Mouse (Mus musculus) megakaryocyte, embryonic 14.5 days (primary cell): Measurements from ENCODE around the gene Dnajc21. TPM values are rescaled to one million over a fixed set of nuclear protein-coding genes. Genes with fewer than 3 reads are reported as not detected.
"Not testable (repeated sequence)": the region's sequence is repeated elsewhere in the genome, so short reads cannot be mapped to it uniquely, and the experiment has no call there.

ENCODE experiments used
- H3K27me3 ChIP-seq: replicated peaks from 2 replicates; pipeline ENCODE3; 2012; ENCODE audit warnings: inconsistent platforms
- H3K36me3 ChIP-seq: replicated peaks from 2 replicates; pipeline ENCODE3; 2012; ENCODE audit warnings: low read length, inconsistent platforms, mixed read lengths
- H3K4me1 ChIP-seq: 2 replicates; pipeline ENCODE4 v1.6.1; 2012; ENCODE audit warnings: inconsistent platforms
- H3K4me3 ChIP-seq: replicated peaks from 2 replicates; pipeline ENCODE3; 2012; ENCODE audit warnings: moderate library complexity, mild to moderate bottlenecking, inconsistent platforms
- H3K9me3 ChIP-seq: 2 replicates; pipeline ENCODE4 v1.6.1; 2012; ENCODE audit warnings: inconsistent platforms
- FLI1 ChIP-seq: IDR thresholded peaks from 2 replicates; pipeline ENCODE4 v1.6.1; 2012; ENCODE audit warnings: low read length, inconsistent platforms, mixed read lengths
- GATA1 ChIP-seq: IDR thresholded peaks from 3 replicates; pipeline ENCODE4 v1.6.1; 2012; ENCODE audit warnings: mixed read lengths, low read length, inconsistent platforms, borderline replicate concordance
- polyA plus RNA-seq: library from polyadenylated mRNA; stranded (reverse); fragments of >175 nt; gene quantifications from 2 replicates; pipeline ENCODE4 v1.2.3, GENCODE M21; 2012; ENCODE audit warnings: low replicate concordance; ENCODE audit not compliant: insufficient read depth

Gene Dnajc21
- 4.1 and 12.6 TPM in 2 replicates for polyA plus RNA-seq

GRCm38 (mm10) chr15:10470151-10470831 is at the start of gene Dnajc21:
TSS of gene Dnajc21 (minus strand) at chr15:10470516.
- H3K9me3 ChIP-seq = no peaks in the 10 kb centered on the region
- peaks cover 21% of the 10 kb centered on the region for H3K36me3 ChIP-seq
- H3K4me1 ChIP-seq = peaks cover 32% of the 10 kb centered on the region
- TF ChIP-seq GATA1 (no peak), FLI1 (no peak)
- H3K27me3 ChIP-seq = no peaks in the 10 kb centered on the region
- peak within 1 kb of the TSS; percentile 94 for H3K4me3 ChIP-seq

GRCm38 (mm10) chr15:10515166-10515565 is 44.9 kb upstream of the Dnajc21 start:
- peaks cover 4% of the 10 kb centered on the region for H3K27me3 ChIP-seq
- H3K4me1 ChIP-seq = no peaks in the 10 kb centered on the region
- TF ChIP-seq GATA1 = no peak
- no peak for TF ChIP-seq FLI1
- H3K9me3 ChIP-seq = no peaks in the 10 kb centered on the region
- H3K36me3 ChIP-seq = no peaks in the 10 kb centered on the region
- H3K4me3 ChIP-seq = no peak overlapping the region

- Histone ChIP-seq H3K9me3 (no peaks in the 10 kb centered on the region), H3K4me3 (no peak overlapping the region), H3K27me3 (peaks cover 11% of the 10 kb centered on the region), H3K36me3 (no peaks in the 10 kb centered on the region), H3K4me1 (no peaks in the 10 kb centered on the region)
- TF ChIP-seq GATA1 = no peak
- TF ChIP-seq FLI1 = no peak
These were observed 35.8 kb upstream of the Dnajc21 start for GRCm38 (mm10) chr15:10506099-10506498.

- H3K4me1 ChIP-seq = peaks cover 5% of the 10 kb centered on the region
- peaks cover 6% of the 10 kb centered on the region for H3K27me3 ChIP-seq
- TF ChIP-seq FLI1 (no peak), GATA1 (no peak)
- H3K4me3 ChIP-seq = no peak overlapping the region
- no peaks in the 10 kb centered on the region for H3K9me3 ChIP-seq
- H3K36me3 ChIP-seq = peaks cover 4% of the 10 kb centered on the region
These were observed 30.8 kb upstream of the Dnajc21 start for GRCm38 (mm10) chr15:10500838-10501719.

- H3K4me3 ChIP-seq = no peak overlapping the region
- TF ChIP-seq GATA1 (no peak), FLI1 (no peak)
These were observed 29.7 kb upstream of the Dnajc21 start for GRCm38 (mm10) chr15:10500035-10500434.

GRCm38 (mm10) chr15:10499593-10499992 is 29.3 kb upstream of the Dnajc21 start:
- Histone ChIP-seq H3K4me3 (no peak overlapping the region), H3K27me3 (peaks cover 3% of the 10 kb centered on the region), H3K9me3 (no peaks in the 10 kb centered on the region), H3K4me1 (peaks cover 5% of the 10 kb centered on the region), H3K36me3 (peaks cover 11% of the 10 kb centered on the region)
- TF ChIP-seq FLI1 (no peak), GATA1 (no peak)

More at GRCm38 (mm10) chr15:10500035-10500434, 29.7 kb upstream of the Dnajc21 start:
- Histone ChIP-seq H3K27me3 (peaks cover 3% of the 10 kb centered on the region), H3K36me3 (peaks cover 9% of the 10 kb centered on the region), H3K9me3 (no peaks in the 10 kb centered on the region), H3K4me1 (peaks cover 5% of the 10 kb centered on the region)

GRCm38 (mm10) chr15:10496696-10497095 is 26.4 kb upstream of the Dnajc21 start:
- H3K9me3 ChIP-seq, H3K27me3 ChIP-seq, H3K4me3 ChIP-seq, H3K4me1 ChIP-seq: not testable (repeated sequence)
- peaks cover 32% of the 10 kb centered on the region for H3K36me3 ChIP-seq

- Histone ChIP-seq H3K4me1 (peaks cover 5% of the 10 kb centered on the region), H3K36me3 (peaks cover 38% of the 10 kb centered on the region), H3K4me3 (no peak overlapping the region), H3K27me3 (no peaks in the 10 kb centered on the region), H3K9me3 (no peaks in the 10 kb centered on the region)
- TF ChIP-seq FLI1 (no peak), GATA1 (no peak)
These were observed 25.6 kb upstream of the Dnajc21 start for GRCm38 (mm10) chr15:10495944-10496343.

GRCm38 (mm10) chr15:10490101-10490500 is 19.8 kb upstream of the Dnajc21 start:
- Histone ChIP-seq H3K36me3 (peaks cover 57% of the 10 kb centered on the region), H3K27me3 (no peaks in the 10 kb centered on the region), H3K9me3 (no peaks in the 10 kb centered on the region), H3K4me1 (peaks cover 10% of the 10 kb centered on the region), H3K4me3 (no peak overlapping the region)
- no peak for TF ChIP-seq GATA1
- no peak for TF ChIP-seq FLI1

GRCm38 (mm10) chr15:10487246-10487645 is 16.9 kb upstream of the Dnajc21 start:
- TF ChIP-seq FLI1 = no peak
- TF ChIP-seq GATA1 = no peak
- H3K9me3 ChIP-seq = no peaks in the 10 kb centered on the region
- H3K4me1 ChIP-seq = peaks cover 20% of the 10 kb centered on the region
- H3K27me3 ChIP-seq = no peaks in the 10 kb centered on the region
- H3K36me3 ChIP-seq = peaks cover 50% of the 10 kb centered on the region
- peak overlapping the region; percentile 91 for H3K4me3 ChIP-seq
